8 mouse cellular contexts compared by ENCODE assay signal in genomic region chr6:34910371-34911219, GRCm38 (mm10). TPM values are rescaled to one million over a fixed set of nuclear protein-coding genes. Genes with fewer than 3 reads are reported as not detected.
DNase-seq lines count a peak whose midpoint lies in the region; ATAC-seq and TF ChIP-seq lines count a peak whose summit lies in the region.

Gene Wdr91, minus strand, starts transcription at chr6:34910876.

- WGBS in forebrain, embryonic 13.5 days, result 0% methylated on average over 61 of the region's 64 CpGs
- WGBS in large intestine, adult 2 months, result 1% methylated on average over 64 of the region's 64 CpGs
- WGBS in liver, postnatal 0 days (ENCODE audit: insufficient replicate concordance), result under 1% methylated on average over 61 of the region's 64 CpGs
- WGBS in neural tube, embryonic 14.5 days, result under 1% methylated on average over 57 of the region's 64 CpGs

- intact Hi-C loops in heart, postnatal 10 days (cut with DNase I), result loop anchor here (5.0 kb wide), 1 partner anchor 128 kb away; the partner anchor contains the start of gene Agbl3

- no peaks in the 10 kb centered on the region for H3K9me3 ChIP-seq in E14TG2a.4 (ENCODE audit: low read length)
- no peaks in the 10 kb centered on the region for H3K9me3 ChIP-seq in forebrain, embryonic 13.5 days (replicated peaks)
- H3K9me3 ChIP-seq in liver, postnatal 0 days (ENCODE audit: low read length), result no peaks in the 10 kb centered on the region
- no peaks in the 10 kb centered on the region for H3K9me3 ChIP-seq in neural tube, embryonic 14.5 days (ENCODE audit: control insufficient read depth, low read length)

- peak; percentile 93 for DNase-seq in c-Kit-positive CD71-positive TER-119-positive erythroid progenitor cells, embryonic 14.5 days (ENCODE audit: low spot score)
- DNase-seq in heart, postnatal 10 days, result peak; percentile 96 to 97
- peak; percentile 58 for DNase-seq in large intestine, adult 2 months (ENCODE audit: low read depth, low spot score)
- DNase-seq in liver, postnatal 0 days, result peak; percentile 99
- DNase-seq in testis, postnatal 10 days (ENCODE audit: low spot score), result peak; percentile 99

- peak within 1 kb of the TSS; percentile 73 for H3K27ac ChIP-seq in forebrain, embryonic 13.5 days
- H3K27ac ChIP-seq in liver, postnatal 0 days (ENCODE audit: low read depth), result peak within 1 kb of the TSS; percentile 55
- peak within 1 kb of the TSS; percentile 86 for H3K27ac ChIP-seq in neural tube, embryonic 14.5 days (ENCODE audit: low read depth, low read length)

- no peak for TF ChIP-seq CTCF in E14TG2a.4 (conservative IDR thresholded peaks at IDR 0.05; ENCODE audit: low read length)
- TF ChIP-seq CTCF in liver, postnatal 0 days (IDR thresholded peaks at IDR 0.05; ENCODE audit: low read depth), result peak; percentile 49

- peak within 1 kb of the TSS; percentile 78 for H3K9ac ChIP-seq in forebrain, embryonic 13.5 days
- H3K9ac ChIP-seq in liver, postnatal 0 days (replicated peaks), result peak within 1 kb of the TSS; percentile 71
- H3K9ac ChIP-seq in neural tube, embryonic 14.5 days (replicated peaks; ENCODE audit: low read depth, low read length), result peak within 1 kb of the TSS; percentile 70

- peak within 1 kb of the TSS; percentile 69 for H3K4me2 ChIP-seq in forebrain, embryonic 13.5 days
- peak within 1 kb of the TSS; percentile 75 for H3K4me2 ChIP-seq in liver, postnatal 0 days (ENCODE audit: low read depth, low read length)
- peak within 1 kb of the TSS; percentile 75 for H3K4me2 ChIP-seq in neural tube, embryonic 14.5 days (ENCODE audit: low read depth, low read length)

- peaks cover 23% of the 10 kb centered on the region for H3K4me1 ChIP-seq in E14TG2a.4 (replicated peaks; ENCODE audit: low read depth, low read length)
- H3K4me1 ChIP-seq in forebrain, embryonic 13.5 days, result peaks cover 8% of the 10 kb centered on the region
- H3K4me1 ChIP-seq in liver, postnatal 0 days (ENCODE audit: insufficient read depth), result peaks cover 34% of the 10 kb centered on the region
- H3K4me1 ChIP-seq in neural tube, embryonic 14.5 days (ENCODE audit: control insufficient read depth, insufficient read depth, low read length), result peaks cover 8% of the 10 kb centered on the region

- peak; percentile 94 for ATAC-seq in forebrain, embryonic 13.5 days
- peak; percentile 89 for ATAC-seq in liver, postnatal 0 days
- peak; percentile 91 for ATAC-seq in neural tube, embryonic 14.5 days (ENCODE audit: low read depth)

- TF ChIP-seq EP300 in liver, postnatal 0 days (IDR thresholded peaks at IDR 0.05; ENCODE audit: low read depth), result no peak

- peaks cover 37% of the 10 kb centered on the region for H3K36me3 ChIP-seq in E14TG2a.4 (ENCODE audit: insufficient read depth, low read length)
- H3K36me3 ChIP-seq in forebrain, embryonic 13.5 days (ENCODE audit: poor library complexity, severe bottlenecking), result peaks cover 26% of the 10 kb centered on the region
- peaks cover 24% of the 10 kb centered on the region for H3K36me3 ChIP-seq in liver, postnatal 0 days (replicated peaks; ENCODE audit: insufficient read depth, low read length)
- peaks cover 5% of the 10 kb centered on the region for H3K36me3 ChIP-seq in neural tube, embryonic 14.5 days (ENCODE audit: control insufficient read depth, insufficient read depth, low read length)

- peak within 1 kb of the TSS; percentile 91 for H3K4me3 ChIP-seq in E14TG2a.4 (replicated peaks; ENCODE audit: low read length)
- peak within 1 kb of the TSS; percentile 77 for H3K4me3 ChIP-seq in forebrain, embryonic 13.5 days
- peak within 1 kb of the TSS; percentile 68 for H3K4me3 ChIP-seq in liver, postnatal 0 days (ENCODE audit: low read depth, low read length)
- H3K4me3 ChIP-seq in neural tube, embryonic 14.5 days (ENCODE audit: low read depth, low read length), result peak within 1 kb of the TSS; percentile 72

- peaks cover 32% of the 10 kb centered on the region for H3K27me3 ChIP-seq in E14TG2a.4 (ENCODE audit: insufficient read depth, low read length)
- H3K27me3 ChIP-seq in forebrain, embryonic 13.5 days, result no peaks in the 10 kb centered on the region
- H3K27me3 ChIP-seq in liver, postnatal 0 days (ENCODE audit: insufficient read depth, low read length), result no peaks in the 10 kb centered on the region
- no peaks in the 10 kb centered on the region for H3K27me3 ChIP-seq in neural tube, embryonic 14.5 days (ENCODE audit: control insufficient read depth, insufficient read depth, low read length)

RNA-seq across cellular contexts. Expression of gene Wdr91, which starts in this region (rescaled TPM):
- 9.7 and 10.7 TPM in 2 replicates for polyA plus RNA-seq in forebrain, embryonic 13.5 days (2015; fragmentation: Nextera tagmentation; extraction: Ambion mirVana)
- 10 to 100 TPM; 18.3 to 20.7 TPM for total RNA-seq in heart, postnatal 10 days (2021)
- polyA plus RNA-seq in large intestine, adult 2 months (2012; rRNA removed), result 5.1 and 6.3 TPM in 2 replicates
- polyA plus RNA-seq in liver, postnatal 0 days (2015; fragmentation: Nextera tagmentation; extraction: Ambion mirVana), result 5.5 and 5.7 TPM in 2 replicates
- polyA plus RNA-seq in neural tube, embryonic 14.5 days (2014; fragmentation: Nextera tagmentation; extraction: Ambion mirVana), result 15.9 and 18.3 TPM in 2 replicates

Comparison
In these comparisons a context has a peak if more than half of its experiments do, and no peak if none do; other contexts are left out.
1. Peak in every context shown above with its lines: DNase-seq, ATAC-seq, H3K4me3 ChIP-seq and H3K27ac ChIP-seq.